Mouse (Mus musculus): ENCODE measurements at regions not wholly inside any gene's neighbourhood (a gene's known extent, or its start where the extent isn't known, plus 50 kb on each side); places are given as distances from the start of the nearest gene placed in this dataset.
A peak's percentile ranks its signal among the peaks of the same experiment; 100 is the strongest.

GRCm38 (mm10) chr17:45226486-45226885 is 207.1 kb downstream of the Cdc5l start:
- 60% methylated on average over 6 of the region's 6 CpGs for WGBS
- no peak overlapping the region for H3K27ac ChIP-seq

GRCm38 (mm10) chr17:45221625-45222024 is 211.9 kb downstream of the Cdc5l start:
- no peak overlapping the region for H3K4me2 ChIP-seq
- no peaks in the 10 kb centered on the region for H3K27me3 ChIP-seq
- no peak overlapping the region for H3K9ac ChIP-seq
- 75% methylated on average over 10 of the region's 10 CpGs for WGBS
- H3K27ac ChIP-seq, result no peak overlapping the region
- no peaks in the 10 kb centered on the region; the same call in 1 of the 2 replicates for H3K4me1 ChIP-seq
- H3K36me3 ChIP-seq (replicated peaks), result no peaks in the 10 kb centered on the region
- H3K4me3 ChIP-seq (replicated peaks), result no peak overlapping the region
- no peak for ATAC-seq (ENCODE audit: low FRiP score)
- no peaks in the 10 kb centered on the region for H3K9me3 ChIP-seq

More at GRCm38 (mm10) chr17:45226486-45226885, 207.1 kb downstream of the Cdc5l start:
- Histone ChIP-seq H3K4me3 (replicated peaks) (no peak overlapping the region), H3K36me3 (replicated peaks) (no peaks in the 10 kb centered on the region), H3K9me3 (no peaks in the 10 kb centered on the region), H3K4me2 (no peak overlapping the region), H3K4me1 (peaks cover 3% of the 10 kb centered on the region; the same call in 1 of the 2 replicates), H3K27me3 (no peaks in the 10 kb centered on the region), H3K9ac (no peak overlapping the region)
- ATAC-seq (ENCODE audit: low FRiP score), result no peak

- no peak for ATAC-seq (ENCODE audit: low FRiP score)
- H3K4me1 ChIP-seq, result peaks cover 7% of the 10 kb centered on the region; the same call in 1 of the 2 replicates
- H3K36me3 ChIP-seq (replicated peaks), result no peaks in the 10 kb centered on the region
- H3K4me2 ChIP-seq, result no peak overlapping the region
- H3K9me3 ChIP-seq, result no peaks in the 10 kb centered on the region
- no peak overlapping the region for H3K9ac ChIP-seq
- 87% methylated on average over 5 of the region's 5 CpGs for whole genome bisulfite sequencing
- H3K27me3 ChIP-seq, result no peaks in the 10 kb centered on the region
- no peak overlapping the region for H3K4me3 ChIP-seq (replicated peaks)
- H3K27ac ChIP-seq, result no peak overlapping the region
Measured at GRCm38 (mm10) chr17:45217126-45217525, 216.4 kb downstream of the Cdc5l start.

- no peaks in the 10 kb centered on the region for H3K36me3 ChIP-seq (replicated peaks)
- H3K27me3 ChIP-seq, result no peaks in the 10 kb centered on the region
- peaks cover 7% of the 10 kb centered on the region; the same call in 1 of the 2 replicates for H3K4me1 ChIP-seq
- no peak overlapping the region for H3K9ac ChIP-seq
- no peak for ATAC-seq (ENCODE audit: low FRiP score)
- H3K9me3 ChIP-seq, result no peaks in the 10 kb centered on the region
- no peak overlapping the region for H3K4me3 ChIP-seq (replicated peaks)
- no peak overlapping the region for H3K4me2 ChIP-seq
- 67% methylated on average over 15 of the region's 15 CpGs for WGBS
- H3K27ac ChIP-seq, result no peak overlapping the region
Measured at GRCm38 (mm10) chr17:45215067-45216049, 218.2 kb downstream of the Cdc5l start.

- Histone ChIP-seq H3K9ac (no peak overlapping the region), H3K27ac (no peak overlapping the region), H3K36me3 (replicated peaks) (no peaks in the 10 kb centered on the region), H3K9me3 (no peaks in the 10 kb centered on the region), H3K4me2 (no peak overlapping the region), H3K27me3 (no peaks in the 10 kb centered on the region), H3K4me3 (replicated peaks) (no peak overlapping the region), H3K4me1 (peaks cover 16% of the 10 kb centered on the region)
- 81% methylated on average over 2 of the region's 2 CpGs for WGBS
- ATAC-seq (ENCODE audit: low FRiP score), result no peak
Measured at GRCm38 (mm10) chr17:45210984-45211383, 222.6 kb downstream of the Cdc5l start.

- peaks cover 9% of the 10 kb centered on the region for H3K4me1 ChIP-seq
- no peak overlapping the region for H3K4me2 ChIP-seq
- H3K9ac ChIP-seq, result no peak overlapping the region
- H3K4me3 ChIP-seq (replicated peaks), result no peak overlapping the region
- H3K27me3 ChIP-seq, result no peaks in the 10 kb centered on the region
- H3K27ac ChIP-seq, result no peak overlapping the region
- WGBS, result 80% methylated on average over 3 of the region's 3 CpGs
- no peak for ATAC-seq (ENCODE audit: low FRiP score)
- H3K36me3 ChIP-seq (replicated peaks), result no peaks in the 10 kb centered on the region
- no peaks in the 10 kb centered on the region for H3K9me3 ChIP-seq
Measured at GRCm38 (mm10) chr17:45209387-45209663, 224.2 kb downstream of the Cdc5l start.

- ATAC-seq (ENCODE audit: low FRiP score), result no peak
- Histone ChIP-seq H3K27me3 (no peaks in the 10 kb centered on the region), H3K4me2 (no peak overlapping the region), H3K4me1 (peaks cover 9% of the 10 kb centered on the region), H3K27ac (no peak overlapping the region), H3K9me3 (no peaks in the 10 kb centered on the region), H3K4me3 (replicated peaks) (no peak overlapping the region), H3K9ac (no peak overlapping the region), H3K36me3 (replicated peaks) (no peaks in the 10 kb centered on the region)
- WGBS, result 56% methylated on average over 14 of the region's 14 CpGs
Measured at GRCm38 (mm10) chr17:45208596-45209386, 224.7 kb downstream of the Cdc5l start.

- H3K4me3 ChIP-seq (replicated peaks), result no peak overlapping the region
- H3K4me2 ChIP-seq, result no peak overlapping the region
- WGBS, result 95% methylated on average over 6 of the region's 6 CpGs
- no peak overlapping the region for H3K9ac ChIP-seq
- H3K36me3 ChIP-seq (replicated peaks), result no peaks in the 10 kb centered on the region
- no peaks in the 10 kb centered on the region for H3K9me3 ChIP-seq
- H3K27me3 ChIP-seq, result no peaks in the 10 kb centered on the region
- no peak for ATAC-seq (ENCODE audit: low FRiP score)
- no peaks in the 10 kb centered on the region for H3K4me1 ChIP-seq
- no peak overlapping the region for H3K27ac ChIP-seq
Measured at GRCm38 (mm10) chr17:45195779-45196178, 237.8 kb downstream of the Cdc5l start.

GRCm38 (mm10) chr17:45194786-45195281 is 238.7 kb downstream of the Cdc5l start:
- Histone ChIP-seq H3K4me3 (replicated peaks) (no peak overlapping the region), H3K36me3 (replicated peaks) (no peaks in the 10 kb centered on the region), H3K27ac (peak overlapping the region; percentile 20; the same call in 1 of the 2 replicates), H3K9ac (no peak overlapping the region), H3K9me3 (no peaks in the 10 kb centered on the region), H3K4me2 (no peak overlapping the region), H3K4me1 (no peaks in the 10 kb centered on the region), H3K27me3 (no peaks in the 10 kb centered on the region)
- no peak for ATAC-seq (ENCODE audit: low FRiP score)
- WGBS, result 79% methylated on average over 13 of the region's 13 CpGs

- no peak for ATAC-seq (ENCODE audit: low FRiP score)
- no peaks in the 10 kb centered on the region for H3K36me3 ChIP-seq (replicated peaks)
- H3K27ac ChIP-seq, result no peak overlapping the region
- no peak overlapping the region for H3K4me2 ChIP-seq
- H3K9me3 ChIP-seq, result no peaks in the 10 kb centered on the region
- no peaks in the 10 kb centered on the region for H3K4me1 ChIP-seq
- H3K9ac ChIP-seq, result no peak overlapping the region
- WGBS, result 65% methylated on average over 11 of the region's 11 CpGs
- no peaks in the 10 kb centered on the region for H3K27me3 ChIP-seq
- no peak overlapping the region for H3K4me3 ChIP-seq (replicated peaks)
Measured at GRCm38 (mm10) chr17:45193456-45194025, 240.0 kb downstream of the Cdc5l start.

- WGBS, result 86% methylated on average over 7 of the region's 7 CpGs
- Histone ChIP-seq H3K4me3 (replicated peaks) (no peak overlapping the region), H3K27me3 (no peaks in the 10 kb centered on the region), H3K4me1 (no peaks in the 10 kb centered on the region; the same call in 1 of the 2 replicates), H3K9ac (no peak overlapping the region), H3K9me3 (no peaks in the 10 kb centered on the region), H3K4me2 (no peak overlapping the region), H3K36me3 (replicated peaks) (no peaks in the 10 kb centered on the region), H3K27ac (no peak overlapping the region)
- no peak for ATAC-seq (ENCODE audit: low FRiP score)
Measured at GRCm38 (mm10) chr17:45187402-45187801, 246.1 kb downstream of the Cdc5l start.

GRCm38 (mm10) chr17:45176340-45176739 is 257.2 kb downstream of the Cdc5l start:
- H3K27ac ChIP-seq, result no peak overlapping the region
- H3K27me3 ChIP-seq, result no peaks in the 10 kb centered on the region
- no peaks in the 10 kb centered on the region for H3K9me3 ChIP-seq
- no peak overlapping the region for H3K9ac ChIP-seq
- no peaks in the 10 kb centered on the region for H3K36me3 ChIP-seq (replicated peaks)
- no peaks in the 10 kb centered on the region for H3K4me1 ChIP-seq
- no peak overlapping the region for H3K4me3 ChIP-seq (replicated peaks)
- WGBS, result 79% methylated on average over 4 of the region's 4 CpGs
- no peak overlapping the region for H3K4me2 ChIP-seq
- no peak for ATAC-seq (ENCODE audit: low FRiP score)

Data from forebrain, embryonic 12.5 days (tissue).